Mouse (Mus musculus) liver, embryonic 12.5 days (tissue): ENCODE measurements around the gene Ttc7b. TPM values are rescaled to one million over a fixed set of nuclear protein-coding genes. Genes with fewer than 3 reads are reported as not detected.

ENCODE experiments used
- polyA plus RNA-seq: library from polyadenylated mRNA; unstranded; fragments of >200 nt; fragmentation: Nextera tagmentation; extraction: Ambion mirVana; gene quantifications from 2 replicates; pipeline ENCODE4 v1.2.1, GENCODE M21; 2016

Ttc7b gene
- polyA plus RNA-seq, 1 experiment from 2014 or later: 2.2 TPM

Other genes starting within 250 kb of the Ttc7b start
- gene Rps6ka5, start 206.2 kb upstream of the Ttc7b start, polyA plus RNA-seq: 2.2 and 2.5 TPM in 2 replicates